Mouse (Mus musculus) heart, embryonic 14.5 days (tissue): ENCODE measurements around the gene Vstm2l. TPM values are rescaled to one million over a fixed set of nuclear protein-coding genes. Genes with fewer than 3 reads are reported as not detected.

ENCODE experiments used
- ATAC-seq: fragments of 200-750 bp; cut with Nextera tagmentation; 2 replicates; pipeline ENCODE4 v1.8.0; 2017; ENCODE audit warnings: low read depth, moderate TSS enrichment; ENCODE audit not compliant: insufficient number of reproducible peaks, insufficient read depth, low FRiP score
- H3K27ac ChIP-seq, 2 experiments: fragments of 200-500 bp in 1 of 2; fragments of 300-500 bp in 1 of 2; sonication (generic) in 1 of 2; replicated peaks in 1 of 2; 2 replicates each; pipeline ENCODE4 v1.5.1; 2012 to 2014; ENCODE audit warnings: low read depth in 2 of 2, low read length in 2 of 2, control low read depth in 1 of 2, mild to moderate bottlenecking in 1 of 2, mixed read lengths in 1 of 2; ENCODE audit not compliant: control insufficient read depth in 1 of 2, insufficient read depth in 1 of 2
- H3K27me3 ChIP-seq: fragments of 300-500 bp; sonication (generic); 2 replicates; pipeline ENCODE4 v1.6.1; 2014; ENCODE audit warnings: mild to moderate bottlenecking, low read length, control low read depth; ENCODE audit not compliant: control insufficient read depth, insufficient read depth
- H3K36me3 ChIP-seq: fragments of 300-500 bp; sonication (generic); 2 replicates; pipeline ENCODE4 v1.6.1; 2014; ENCODE audit warnings: mild to moderate bottlenecking, control low read depth, low read length, mixed read lengths; ENCODE audit not compliant: control insufficient read depth, insufficient read depth
- H3K4me1 ChIP-seq, 2 experiments: fragments of 200-500 bp in 1 of 2; fragments of 300-500 bp in 1 of 2; sonication (generic) in 1 of 2; 2 replicates each; pipeline ENCODE4 v1.6.1; 2012 to 2014; ENCODE audit warnings: low read length in 2 of 2, control low read depth in 1 of 2, mixed read lengths in 1 of 2; ENCODE audit not compliant: control insufficient read depth in 2 of 2, insufficient read depth in 2 of 2
- H3K4me2 ChIP-seq: fragments of 300-500 bp; sonication (generic); 2 replicates; pipeline ENCODE4 v1.6.1; 2014; ENCODE audit warnings: mild to moderate bottlenecking, low read length
- H3K4me3 ChIP-seq, 2 experiments: fragments of 200-500 bp in 1 of 2; fragments of 300-500 bp in 1 of 2; sonication (generic) in 1 of 2; 2 replicates each; pipeline ENCODE4 v1.5.1; 2012 to 2014; ENCODE audit warnings: low read length in 2 of 2, mild to moderate bottlenecking in 2 of 2, control low read depth in 1 of 2, low read depth in 1 of 2, moderate library complexity in 1 of 2; ENCODE audit not compliant: control insufficient read depth in 1 of 2, insufficient read depth in 1 of 2
- H3K9ac ChIP-seq: fragments of 300-500 bp; sonication (generic); 2 replicates; pipeline ENCODE4 v1.6.1; 2014; ENCODE audit warnings: mild to moderate bottlenecking, low read length
- H3K9me3 ChIP-seq: fragments of 300-500 bp; sonication (generic); 2 replicates; pipeline ENCODE4 v1.6.1; 2016; ENCODE audit warnings: low read length, control low read depth; ENCODE audit not compliant: control insufficient read depth
- WGBS: fragments of 180-500 bp; shearing (Covaris S2); extraction: QIAGEN DNeasy Blood & Tissue Kit; methylation state at CpG from one replicate; pipeline ENCODE4 v1.1.7; 2014; 5-methylcytosine and 5-hydroxymethylcytosine counted together
- polyA plus RNA-seq: library from polyadenylated mRNA; unstranded; fragments of >200 nt; fragmentation: Nextera tagmentation; extraction: Ambion mirVana; gene quantifications from 2 replicates; pipeline ENCODE4 v1.2.1, GENCODE M21; 2014

The Vstm2l gene
- polyA plus RNA-seq, 1 experiment from 2014 or later: not detected

DNA sequence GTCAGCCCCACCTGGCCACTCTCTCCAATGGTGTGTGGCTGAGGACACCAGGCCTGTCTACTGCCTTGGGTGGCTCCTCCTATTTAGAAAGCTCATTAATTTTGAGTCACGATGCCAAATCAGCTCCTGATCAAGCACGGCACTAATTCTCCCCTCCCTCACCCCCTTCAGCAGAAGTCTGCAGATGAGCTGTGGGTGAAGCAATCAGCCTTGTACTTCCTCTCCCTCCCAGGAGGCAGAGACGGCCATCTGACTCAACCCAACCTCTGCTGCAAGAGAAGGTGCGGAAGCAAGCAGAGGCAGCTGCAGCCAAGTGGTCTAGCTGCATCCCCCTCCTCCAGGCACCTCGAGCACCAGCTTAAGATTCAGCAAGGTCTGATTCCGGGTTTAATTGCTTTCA, 76.6 kb downstream of the Vstm2l start:
- H3K4me3 ChIP-seq: no peak overlapping the region
- 76% methylated on average over 6 of the region's 6 CpGs for WGBS
- ATAC-seq: no peak

DNA sequence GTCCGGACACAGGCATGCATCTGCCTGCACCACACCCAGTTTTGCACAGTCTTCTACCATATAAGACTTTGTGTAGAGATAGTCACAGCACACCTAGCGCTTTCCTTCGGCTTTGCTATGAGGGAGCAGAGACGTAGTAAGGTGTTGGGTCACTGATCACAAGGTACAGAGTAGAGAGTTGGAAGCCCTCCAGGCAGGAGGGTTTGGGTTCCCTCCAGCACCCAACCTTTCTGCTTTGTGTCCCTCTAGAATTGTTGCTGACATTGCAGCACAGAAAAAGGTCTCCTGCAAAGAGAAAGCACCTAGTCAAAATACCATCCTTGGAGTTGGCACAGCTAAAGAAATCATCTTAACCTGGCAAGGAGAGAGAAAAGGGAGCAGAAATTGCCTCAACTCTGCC, 78.0 kb downstream of the Vstm2l start:
- WGBS: 93% methylated on average over 4 of the region's 4 CpGs

More for the DNA sequence above, 76.6 kb downstream of the Vstm2l start:
- peaks cover 52% of the 10 kb centered on the region for H3K36me3 ChIP-seq
- no peaks in the 10 kb centered on the region for H3K27me3 ChIP-seq
- H3K9ac ChIP-seq: no peak overlapping the region
- no peak overlapping the region for H3K27ac ChIP-seq
- H3K4me2 ChIP-seq: no peak overlapping the region
- peaks cover 3 to 14% of the 10 kb centered on the region in 2 experiments; a peak in 3 of 4 replicates for H3K4me1 ChIP-seq
- no peaks in the 10 kb centered on the region for H3K9me3 ChIP-seq

More for the DNA sequence above, 78.0 kb downstream of the Vstm2l start:
- Histone ChIP-seq H3K9ac (no peak overlapping the region), H3K4me3 (no peak overlapping the region), H3K4me1 (peaks cover 2 to 14% of the 10 kb centered on the region in 2 experiments; a peak in 3 of 4 replicates), H3K36me3 (peaks cover 67% of the 10 kb centered on the region), H3K27ac (no peak overlapping the region), H3K4me2 (no peak overlapping the region), H3K9me3 (no peaks in the 10 kb centered on the region), H3K27me3 (no peaks in the 10 kb centered on the region)
- ATAC-seq: no peak

Other genes with a start within 250 kb of the Vstm2l start
- gene Ctnnbl1, start 177.3 kb upstream of the Vstm2l start, polyA plus RNA-seq: 29.7 and 30.5 TPM in 2 replicates
- gene Tti1, start 113.8 kb downstream of the Vstm2l start, polyA plus RNA-seq: 23.5 and 24.4 TPM in 2 replicates
- gene Rprd1b, start 113.8 kb downstream of the Vstm2l start, polyA plus RNA-seq: 25.8 and 28.4 TPM in 2 replicates
- 140 and 160 TPM in 2 replicates for gene Tgm2, start 231.8 kb downstream of the Vstm2l start, polyA plus RNA-seq